Mouse (Mus musculus): Measurements from ENCODE around the gene Foxk2. TPM values are rescaled to one million over a fixed set of nuclear protein-coding genes. Genes with fewer than 3 reads are reported as not detected.
A peak's percentile ranks its signal among the peaks of the same experiment; 100 is the strongest.
"Not testable (repeated sequence)": the region's sequence is repeated elsewhere in the genome, so short reads cannot be mapped to it uniquely, and the experiment has no call there.

The Foxk2 gene
- polyA plus RNA-seq, 1 experiment from 2014 or later, result 15.2 TPM

GRCm38 (mm10) chr11:121342423-121342822 lies 82.6 kb downstream of the Foxk2 start:
- peaks cover 31% of the 10 kb centered on the region for H3K36me3 ChIP-seq
- not testable (repeated sequence) for H3K4me1 ChIP-seq; H3K4me3 ChIP-seq; H3K27ac ChIP-seq; H3K27me3 ChIP-seq (replicated peaks); H3K4me2 ChIP-seq (replicated peaks); H3K9ac ChIP-seq; H3K9me3 ChIP-seq; ATAC-seq (ENCODE audit: low FRiP score, low read depth)
- WGBS, result 50% methylated on average over 1 of the region's 1 CpGs

- H3K36me3 ChIP-seq, result peaks cover 24% of the 10 kb centered on the region
- H3K9ac ChIP-seq, result no peak overlapping the region
- H3K4me3 ChIP-seq, result no peak overlapping the region
- H3K27me3 ChIP-seq (replicated peaks), result no peaks in the 10 kb centered on the region
- no peaks in the 10 kb centered on the region for H3K9me3 ChIP-seq
- H3K4me2 ChIP-seq (replicated peaks), result no peak overlapping the region
- H3K4me1 ChIP-seq, result no peaks in the 10 kb centered on the region
- no peak for ATAC-seq (ENCODE audit: low FRiP score, low read depth)
- WGBS, result 91% methylated on average over 2 of the region's 2 CpGs
- no peak overlapping the region for H3K27ac ChIP-seq
Observed at GRCm38 (mm10) chr11:121347036-121347435, 87.2 kb downstream of the Foxk2 start.

GRCm38 (mm10) chr11:121348166-121348565 lies 88.4 kb downstream of the Foxk2 start:
- ATAC-seq (ENCODE audit: low FRiP score, low read depth), result no peak
- H3K36me3 ChIP-seq, result peaks cover 24% of the 10 kb centered on the region
- H3K9ac ChIP-seq, result no peak overlapping the region
- H3K4me2 ChIP-seq (replicated peaks), result no peak overlapping the region
- H3K4me3 ChIP-seq, result no peak overlapping the region
- WGBS, result 92% methylated on average over 2 of the region's 2 CpGs
- peaks cover 10% of the 10 kb centered on the region for H3K4me1 ChIP-seq
- H3K27me3 ChIP-seq (replicated peaks), result no peaks in the 10 kb centered on the region
- H3K9me3 ChIP-seq, result no peaks in the 10 kb centered on the region
- no peak overlapping the region for H3K27ac ChIP-seq

- peaks cover 24% of the 10 kb centered on the region for H3K36me3 ChIP-seq
- WGBS, result 88% methylated on average over 3 of the region's 3 CpGs
- ATAC-seq (ENCODE audit: low FRiP score, low read depth), result not testable (repeated sequence)
Observed at GRCm38 (mm10) chr11:121348727-121349126, 88.9 kb downstream of the Foxk2 start.

GRCm38 (mm10) chr11:121353326-121354090 lies 93.7 kb downstream of the Foxk2 start:
- H3K27ac ChIP-seq, result peak overlapping the region; percentile 33; the same call in 1 of the 2 replicates
- WGBS, result 5% methylated on average over 41 of the region's 41 CpGs
- no peak for ATAC-seq (ENCODE audit: low FRiP score, low read depth)

More at GRCm38 (mm10) chr11:121348727-121349126, 88.9 kb downstream of the Foxk2 start:
- H3K4me2 ChIP-seq (replicated peaks); H3K27me3 ChIP-seq (replicated peaks); H3K4me3 ChIP-seq; H3K27ac ChIP-seq; H3K9me3 ChIP-seq; H3K9ac ChIP-seq: not testable (repeated sequence)
- peaks cover 14% of the 10 kb centered on the region for H3K4me1 ChIP-seq

GRCm38 (mm10) chr11:121354091-121354707 lies 94.4 kb downstream of the Foxk2 start, which contains the start of gene Wdr45b:
Gene Wdr45b, minus strand, starts transcription at chr11:121354445.
- H3K36me3 ChIP-seq, result 0 out of 2 replicates have a peak, but pooled peaks cover 7% of the 10 kb centered on the region
- under 1% methylated on average over 69 of the region's 69 CpGs for WGBS
- peak; percentile 95 for ATAC-seq (ENCODE audit: low FRiP score, low read depth)
- peak within 1 kb of the TSS; percentile 33; the same call in 1 of the 2 replicates for H3K27ac ChIP-seq
- H3K4me1 ChIP-seq, result peaks cover 21% of the 10 kb centered on the region
- H3K9ac ChIP-seq, result peak within 1 kb of the TSS; percentile 88
- H3K4me3 ChIP-seq, result peak within 1 kb of the TSS; percentile 95
- no peaks in the 10 kb centered on the region for H3K27me3 ChIP-seq (replicated peaks)
- no peaks in the 10 kb centered on the region for H3K9me3 ChIP-seq
- peak within 1 kb of the TSS; percentile 77 for H3K4me2 ChIP-seq (replicated peaks)

More at GRCm38 (mm10) chr11:121353326-121354090, 93.7 kb downstream of the Foxk2 start:
- Histone ChIP-seq H3K4me1 (peaks cover 21% of the 10 kb centered on the region), H3K9me3 (no peaks in the 10 kb centered on the region), H3K9ac (peak overlapping the region; percentile 88), H3K27me3 (replicated peaks) (no peaks in the 10 kb centered on the region), H3K36me3 (0 out of 2 replicates have a peak, but pooled peaks cover 7% of the 10 kb centered on the region), H3K4me2 (replicated peaks) (peak overlapping the region; percentile 77), H3K4me3 (peak overlapping the region; percentile 95)

Other genes starting within 250 kb of the Foxk2 start
- 0.34 and 0.47 TPM in 2 replicates for gene Cd7, start 220.6 kb upstream of the Foxk2 start, polyA plus RNA-seq (2016; fragmentation: Nextera tagmentation; extraction: Ambion mirVana)
- gene Sectm1b, start 196.4 kb upstream of the Foxk2 start, polyA plus RNA-seq (2016; fragmentation: Nextera tagmentation; extraction: Ambion mirVana), result not detected in 2 replicates
- gene Sectm1a, start 178.8 kb upstream of the Foxk2 start, polyA plus RNA-seq (2016; fragmentation: Nextera tagmentation; extraction: Ambion mirVana), result not detected in 2 replicates
- not detected in 2 replicates for gene Tex19.2, start 141.3 kb upstream of the Foxk2 start, polyA plus RNA-seq (2016; fragmentation: Nextera tagmentation; extraction: Ambion mirVana)
- not detected in 2 replicates for gene Tex19.1, start 113.8 kb upstream of the Foxk2 start, polyA plus RNA-seq (2016; fragmentation: Nextera tagmentation; extraction: Ambion mirVana)
- 0.25 and 0.46 TPM in 2 replicates for gene Uts2r, start 99.7 kb upstream of the Foxk2 start, polyA plus RNA-seq (2016; fragmentation: Nextera tagmentation; extraction: Ambion mirVana)
- gene Hexdc, start 55.6 kb upstream of the Foxk2 start, polyA plus RNA-seq (2016; fragmentation: Nextera tagmentation; extraction: Ambion mirVana), result 12.2 and 13.1 TPM in 2 replicates
- gene Ogfod3, start 55.3 kb upstream of the Foxk2 start, polyA plus RNA-seq (2016; fragmentation: Nextera tagmentation; extraction: Ambion mirVana), result 18.2 and 19.7 TPM in 2 replicates
- gene Cybc1, start 30.7 kb upstream of the Foxk2 start, polyA plus RNA-seq (2016; fragmentation: Nextera tagmentation; extraction: Ambion mirVana), result 41.2 and 42.1 TPM in 2 replicates
- 90.2 and 96.2 TPM in 2 replicates for gene Narf, start 22.7 kb upstream of the Foxk2 start, polyA plus RNA-seq (2016; fragmentation: Nextera tagmentation; extraction: Ambion mirVana)
- 88.8 and 91.2 TPM in 2 replicates for gene Wdr45b, start 94.5 kb downstream of the Foxk2 start, polyA plus RNA-seq (2016; fragmentation: Nextera tagmentation; extraction: Ambion mirVana)
- gene Rab40b, start 128.3 kb downstream of the Foxk2 start, polyA plus RNA-seq (2016; fragmentation: Nextera tagmentation; extraction: Ambion mirVana), result 6.4 and 6.6 TPM in 2 replicates
- gene Fn3krp, start 161.4 kb downstream of the Foxk2 start, polyA plus RNA-seq (2016; fragmentation: Nextera tagmentation; extraction: Ambion mirVana), result 7.1 and 9.7 TPM in 2 replicates
- 2.3 and 3.1 TPM in 2 replicates for gene Fn3k, start 174.9 kb downstream of the Foxk2 start, polyA plus RNA-seq (2016; fragmentation: Nextera tagmentation; extraction: Ambion mirVana)
- 63.1 and 65.3 TPM in 2 replicates for gene Tbcd, start 192.0 kb downstream of the Foxk2 start, polyA plus RNA-seq (2016; fragmentation: Nextera tagmentation; extraction: Ambion mirVana)

Measured in neural tube, embryonic 12.5 days (tissue).